In genomic region chr5:129163416-129163815, GRCm38 (mm10) we compare ENCODE assay signal across 19 mouse cellular contexts.
DNase-seq lines count a peak whose midpoint lies in the region; ATAC-seq lines count a peak whose summit lies in the region.
"Had no signal": no experiment of that assay in that cellular context is flagged by ENCODE, and none has a peak within 500 bp of the region (broad histone marks: within the 10 kb centered on the region; RNA-seq: fewer than 3 reads in every experiment).

No protein-coding gene starts in this region.

- no peaks in the 10 kb centered on the region for H3K9me3 ChIP-seq in kidney, embryonic 15.5 days (replicated peaks)
- no peaks in the 10 kb centered on the region for H3K9me3 ChIP-seq in neural tube, embryonic 13.5 days
- no peaks in the 10 kb centered on the region for H3K9me3 ChIP-seq in limb, embryonic 10.5 days (replicated peaks)
- H3K9me3 ChIP-seq: heart, embryonic 10.5 days; hindbrain, embryonic 12.5 days; midbrain, embryonic 13.5 days had no signal

- no peak for ATAC-seq in kidney, embryonic 15.5 days (replicated peaks; ENCODE audit: low FRiP score)
- no peak for ATAC-seq in neural tube, embryonic 13.5 days (ENCODE audit: low read depth)
- ATAC-seq: activated CD4-positive, CD25-positive, alpha-beta regulatory T cell, adult 4 months; forebrain, embryonic 16.5 days; midbrain, embryonic 13.5 days had no signal

- H3K4me1 ChIP-seq in kidney, embryonic 15.5 days: peaks cover 50% of the 10 kb centered on the region
- H3K4me1 ChIP-seq in neural tube, embryonic 13.5 days (replicated peaks): peaks cover 18% of the 10 kb centered on the region
- peaks cover 32% of the 10 kb centered on the region for H3K4me1 ChIP-seq in limb, embryonic 10.5 days
- H3K4me1 ChIP-seq: hindbrain, embryonic 12.5 days; midbrain, embryonic 13.5 days had no signal

- H3K4me3 ChIP-seq in kidney, embryonic 15.5 days (replicated peaks): no peak overlapping the region
- H3K4me3 ChIP-seq in neural tube, embryonic 13.5 days: no peak overlapping the region
- no peak overlapping the region for H3K4me3 ChIP-seq in limb, embryonic 10.5 days
- H3K4me3 ChIP-seq: heart, embryonic 10.5 days; hindbrain, embryonic 12.5 days; midbrain, embryonic 13.5 days had no signal

- 72% methylated on average over 8 of the region's 8 CpGs for WGBS in kidney, embryonic 15.5 days
- 61% methylated on average over 8 of the region's 8 CpGs for WGBS in neural tube, embryonic 13.5 days
- 80% methylated on average over 8 of the region's 8 CpGs for WGBS in limb, embryonic 10.5 days

- no peak overlapping the region for H3K9ac ChIP-seq in kidney, embryonic 15.5 days
- no peak overlapping the region for H3K9ac ChIP-seq in neural tube, embryonic 13.5 days
- H3K9ac ChIP-seq: hindbrain, embryonic 12.5 days; midbrain, embryonic 13.5 days had no signal

- H3K27ac ChIP-seq in kidney, embryonic 15.5 days: peak overlapping the region; percentile 90
- peak overlapping the region; percentile 61 for H3K27ac ChIP-seq in neural tube, embryonic 13.5 days (replicated peaks)
- peak overlapping the region; percentile 22; the same call in 1 of the 2 replicates for H3K27ac ChIP-seq in limb, embryonic 10.5 days
- H3K27ac ChIP-seq: heart, embryonic 10.5 days; hindbrain, embryonic 12.5 days; midbrain, embryonic 13.5 days had no signal

- DNase-seq in kidney, adult 18-20 months: no peak
- no peak for DNase-seq in neural tube, embryonic 10.5 days (ENCODE audit: extremely low spot score, low spot score)
- no peak for DNase-seq in limb, embryonic 10.5 days (ENCODE audit: low spot score)
- no peak for DNase-seq in layer of hippocampus, postnatal 25 days (ENCODE audit: extremely low spot score in 1 of 2, low spot score in 1 of 2)
- DNase-seq in thymus, postnatal 4 days: no peak
- DNase-seq: cerebellum, adult 11 months; cerebellum, postnatal 14 days; layer of hippocampus, postnatal 36 days; liver; right cerebral cortex, postnatal 4 days; thymus, postnatal 36 days had no signal

- H3K27me3 ChIP-seq in kidney, embryonic 15.5 days: no peaks in the 10 kb centered on the region
- H3K27me3 ChIP-seq in neural tube, embryonic 13.5 days: no peaks in the 10 kb centered on the region
- no peaks in the 10 kb centered on the region for H3K27me3 ChIP-seq in limb, embryonic 10.5 days (ENCODE audit: low read depth, poor library complexity, severe bottlenecking)
- H3K27me3 ChIP-seq: hindbrain, embryonic 12.5 days; midbrain, embryonic 13.5 days; Patski had no signal

- H3K4me2 ChIP-seq in kidney, embryonic 15.5 days: no peak overlapping the region
- no peak overlapping the region for H3K4me2 ChIP-seq in neural tube, embryonic 13.5 days
- H3K4me2 ChIP-seq: hindbrain, embryonic 12.5 days; midbrain, embryonic 13.5 days had no signal

- no peaks in the 10 kb centered on the region for H3K36me3 ChIP-seq in kidney, embryonic 15.5 days
- no peaks in the 10 kb centered on the region for H3K36me3 ChIP-seq in neural tube, embryonic 13.5 days
- no peaks in the 10 kb centered on the region for H3K36me3 ChIP-seq in limb, embryonic 10.5 days
- H3K36me3 ChIP-seq: heart, embryonic 10.5 days; hindbrain, embryonic 12.5 days; midbrain, embryonic 13.5 days had no signal

Comparison
In these comparisons a context has a peak if more than half of its experiments do, and no peak if none do; other contexts are left out.
1. H3K27ac ChIP-seq: peak in every context shown above with its lines; median percentile 90 in kidney, embryonic 15.5 days; 61 in neural tube, embryonic 13.5 days; 22 in limb, embryonic 10.5 days.